Mouse (Mus musculus) inflammation-experienced regulatory T-cells, adult 16 weeks (primary cell): ENCODE data around the gene Rhox3a. TPM values are rescaled to one million over a fixed set of nuclear protein-coding genes. Genes with fewer than 3 reads are reported as not detected.

Experiments used
- polyA plus RNA-seq: library from polyadenylated mRNA; unstranded; fragments of 100-300 nt; shearing (Covaris generic); gene quantifications from one replicate; pipeline ENCODE4 v1.2.1, GENCODE M21; 2017

The Rhox3a gene
- not detected for polyA plus RNA-seq

DNA sequence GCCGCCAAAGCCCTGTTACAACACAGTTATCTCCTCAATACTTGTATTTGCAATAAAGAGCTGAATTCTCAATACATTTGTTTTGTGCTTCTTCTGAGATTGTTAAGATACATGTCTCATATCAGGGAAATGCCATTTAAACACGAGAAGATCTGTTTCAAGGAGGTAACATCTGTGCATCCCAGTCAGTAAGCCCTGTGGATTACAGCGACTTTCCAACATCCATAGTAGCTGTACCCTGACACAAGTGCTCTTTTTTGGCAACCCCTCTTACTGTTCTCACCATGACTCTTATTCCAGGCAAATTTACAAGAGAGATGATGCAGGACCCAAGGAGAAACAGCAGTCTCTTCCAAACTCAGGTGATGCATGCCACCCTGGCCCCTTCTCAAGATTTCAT, at the start of gene Rhox3a:
Rhox3a (plus strand) TSS at position 301 of the 400 bp plus-strand sequence.

DNA sequence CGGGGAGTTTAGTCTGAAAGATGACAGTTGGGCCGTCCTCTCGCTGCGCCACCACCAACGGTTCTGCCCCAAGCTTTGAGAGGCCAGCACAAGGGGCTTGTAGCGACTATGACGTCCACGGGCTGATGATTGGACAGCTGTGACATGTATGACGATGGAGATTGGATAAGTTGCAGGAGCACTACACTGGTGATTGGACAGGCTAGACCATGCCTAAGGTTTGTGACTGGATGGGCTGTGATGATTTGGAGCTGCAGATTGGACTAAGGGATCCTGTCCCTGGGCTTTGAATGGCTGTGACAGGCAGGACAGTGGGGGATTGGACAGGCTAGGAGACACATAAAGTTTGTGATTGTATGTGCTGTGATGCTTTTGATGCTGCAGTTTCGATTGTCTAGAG, 38.8 kb upstream of the Rhox3a start, which contains the start of gene Gm9:
Gm9 (minus strand) TSS at position 101 of the 400 bp plus-strand sequence.

DNA sequence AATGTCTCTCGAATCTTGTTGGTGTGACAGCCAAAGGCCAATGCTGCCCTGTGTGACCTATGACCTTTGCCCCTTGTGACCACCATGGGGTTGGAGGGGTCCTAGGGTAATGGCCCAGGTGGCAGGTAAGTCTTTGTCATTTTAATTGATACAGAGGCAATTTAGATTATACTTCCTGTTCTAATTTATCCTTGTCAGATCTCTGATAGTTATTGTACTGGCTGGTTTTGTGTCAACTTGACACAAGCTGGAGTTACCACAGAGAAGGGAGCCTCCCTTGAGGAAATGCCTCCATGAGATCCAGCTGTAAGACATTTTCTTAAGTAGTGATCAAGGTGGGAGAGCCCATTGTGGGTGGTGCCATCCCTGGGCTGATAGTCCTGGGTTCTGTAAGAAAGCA, 27.6 kb upstream of the Rhox3a start, which contains the start of gene Rhox1:
Rhox1 (minus strand) TSS at position 101 of the 400 bp plus-strand sequence.

DNA sequence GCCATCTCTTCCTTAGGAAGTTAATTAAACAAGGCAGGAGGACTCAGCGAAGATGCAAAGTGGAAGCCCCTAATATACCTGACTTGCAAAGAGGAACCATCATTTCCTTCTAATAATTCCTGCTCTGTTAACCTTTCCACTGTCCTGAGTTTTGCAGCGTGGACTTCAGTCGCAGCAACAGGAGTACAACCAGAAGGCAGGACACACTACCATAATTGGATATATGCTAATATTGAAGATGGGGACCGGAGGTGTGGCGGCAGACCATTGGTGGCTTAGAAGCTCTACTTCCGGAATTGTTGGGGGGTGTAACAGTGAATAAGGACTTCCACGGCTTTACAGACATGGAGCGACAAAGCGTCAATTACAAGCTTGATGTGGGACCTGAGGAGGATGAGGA, 5.0 kb upstream of the Rhox3a start, which contains the start of gene Rhox2a:
Rhox2a (plus strand) TSS at position 301 of the 400 bp plus-strand sequence.

DNA sequence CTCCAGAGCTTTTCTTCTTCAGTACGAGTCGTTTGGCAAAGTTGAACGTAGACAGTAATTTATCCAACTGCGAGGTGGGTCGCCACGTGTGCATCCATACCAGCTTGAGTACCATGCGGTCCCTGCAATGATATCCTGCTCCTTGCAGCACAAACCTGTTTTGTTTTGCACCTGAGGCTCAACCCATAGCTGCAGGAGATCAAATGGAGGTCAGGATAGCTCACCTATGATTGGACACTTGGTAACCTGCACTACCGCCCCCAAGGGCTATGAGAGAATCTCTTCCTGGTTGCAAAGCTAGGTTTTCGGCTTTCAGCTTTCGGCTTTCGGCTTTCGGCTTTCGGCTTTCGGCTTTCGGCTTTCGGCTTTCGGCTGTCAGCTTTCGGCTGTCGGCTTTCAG, 15.3 kb downstream of the Rhox3a start, which contains the start of gene Rhox4a:
Rhox4a (plus strand) TSS at position 301 of the 400 bp plus-strand sequence.

Other genes starting within 250 kb of the Rhox3a start
- not detected for gene Sowahd, start 201.1 kb upstream of the Rhox3a start, polyA plus RNA-seq
- 452 TPM for gene Rpl39, start 164.5 kb upstream of the Rhox3a start, polyA plus RNA-seq
- gene Upf3b, start 139.6 kb upstream of the Rhox3a start, polyA plus RNA-seq, result 24.7 TPM
- 28.6 TPM for gene Nkap, start 123.1 kb upstream of the Rhox3a start, polyA plus RNA-seq
- 0.22 TPM for gene Akap14, start 81.1 kb upstream of the Rhox3a start, polyA plus RNA-seq
- 231 TPM for gene Ndufa1, start 58.8 kb upstream of the Rhox3a start, polyA plus RNA-seq
- gene Rnf113a1, start 58.7 kb upstream of the Rhox3a start, polyA plus RNA-seq, result 13.8 TPM
- gene Gm9, start 38.9 kb upstream of the Rhox3a start, polyA plus RNA-seq, result not detected
- not detected for gene Rhox1, start 27.7 kb upstream of the Rhox3a start, polyA plus RNA-seq
- not detected for gene Rhox2a, start 4.9 kb upstream of the Rhox3a start, polyA plus RNA-seq
- gene Rhox4a, start 15.4 kb downstream of the Rhox3a start, polyA plus RNA-seq, result 0.28 TPM
- gene Rhox3a2, start 130.1 kb downstream of the Rhox3a start, polyA plus RNA-seq, result not detected
- not detected for gene Rhox4a2, start 140.9 kb downstream of the Rhox3a start, polyA plus RNA-seq
- gene Rhox2b, start 162.1 kb downstream of the Rhox3a start, polyA plus RNA-seq, result not detected
- gene Rhox4b, start 182.6 kb downstream of the Rhox3a start, polyA plus RNA-seq, result 0.20 TPM
- not detected for gene Rhox2c, start 203.8 kb downstream of the Rhox3a start, polyA plus RNA-seq
- not detected for gene Rhox3c, start 208.7 kb downstream of the Rhox3a start, polyA plus RNA-seq
- not detected for gene Rhox4c, start 230.4 kb downstream of the Rhox3a start, polyA plus RNA-seq
- gene Rhox2d, start 243.5 kb downstream of the Rhox3a start, polyA plus RNA-seq, result not detected